Mouse (Mus musculus): ENCODE data around the gene Cacnb2. TPM values are rescaled to one million over a fixed set of nuclear protein-coding genes. Genes with fewer than 3 reads are reported as not detected.

Gene Cacnb2
- 1.2 and 1.4 TPM in 2 replicates for polyA plus RNA-seq (2015; fragmentation: Nextera tagmentation; extraction: Ambion mirVana)

DNA sequence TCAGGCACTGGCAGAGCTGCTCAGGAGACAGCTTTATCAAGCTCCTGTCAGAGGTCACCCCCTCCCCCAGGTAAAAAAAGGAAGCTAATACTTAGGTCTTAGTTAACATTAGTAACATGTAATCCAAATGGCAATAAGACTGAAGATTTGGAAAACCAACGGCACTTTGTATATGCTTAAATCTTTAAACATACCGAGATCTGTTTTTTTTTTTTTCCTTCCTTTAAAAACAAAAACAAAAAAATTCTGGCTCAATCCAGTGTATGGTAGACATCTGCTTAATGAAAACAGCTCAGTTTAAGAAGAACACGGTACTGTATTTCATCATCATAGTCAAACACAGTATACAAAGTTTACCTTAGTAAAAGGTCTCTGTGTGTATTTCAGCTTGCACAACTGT, at the start of gene Cacnb2:
TSS of gene Cacnb2 (plus strand) at position 301 of the 400 bp plus-strand sequence.
- WGBS = 48% methylated on average over 3 of the region's 3 CpGs
- ATAC-seq (replicated peaks; ENCODE audit: low FRiP score, low read depth) (no peak), DNase-seq (ENCODE audit: low spot score) (no peak)
- Histone ChIP-seq H3K36me3 (ENCODE audit: insufficient read depth, low read length) (no peaks in the 10 kb centered on the region), H3K9ac (ENCODE audit: low read depth, low read length) (peak within 1 kb of the TSS; percentile 54), H3K27me3 (ENCODE audit: insufficient read depth, low read length) (0 out of 2 replicates have a peak, but pooled peaks cover 6% of the 10 kb centered on the region), H3K9me3 (replicated peaks; ENCODE audit: low read length) (no peaks in the 10 kb centered on the region), H3K4me1 (replicated peaks; ENCODE audit: insufficient read depth, low read length) (peaks cover 4% of the 10 kb centered on the region; the same call in 1 of the 2 replicates), H3K4me3 (replicated peaks; ENCODE audit: low read depth, low read length) (peak within 1 kb of the TSS; percentile 60), H3K27ac (peak within 1 kb of the TSS; percentile 44; the same call in 1 of the 2 replicates), H3K4me2 (ENCODE audit: low read length) (peak within 1 kb of the TSS; percentile 81)
- TF ChIP-seq CTCF (IDR thresholded peaks at IDR 0.05; ENCODE audit: low read depth) = no peak

DNA sequence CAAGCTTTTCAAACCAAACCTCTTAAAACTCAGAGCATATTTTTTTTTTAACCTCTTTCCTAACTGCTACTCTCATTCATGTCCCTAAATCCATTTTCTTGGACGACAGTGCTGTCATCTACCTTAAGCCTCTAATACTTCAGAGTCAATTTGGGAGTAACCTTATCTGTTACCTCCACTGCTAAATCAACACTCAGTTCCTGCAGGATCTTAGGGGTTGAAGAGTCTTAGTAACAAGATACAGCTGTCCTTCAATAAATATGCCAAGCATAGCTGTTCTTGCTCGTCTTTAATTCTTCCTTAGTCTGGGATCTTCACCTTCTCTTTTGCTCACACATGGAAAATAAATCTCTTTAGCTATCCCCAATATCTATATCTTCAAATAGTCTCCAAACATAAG, 34.9 kb upstream of the Cacnb2 start:
- DNase-seq (ENCODE audit: low spot score) = peak; percentile 26
- Histone ChIP-seq H3K36me3 (ENCODE audit: insufficient read depth, low read length) (no peaks in the 10 kb centered on the region), H3K9ac (ENCODE audit: low read depth, low read length) (no peak overlapping the region), H3K4me1 (replicated peaks; ENCODE audit: insufficient read depth, low read length) (no peaks in the 10 kb centered on the region), H3K27ac (no peak overlapping the region), H3K4me3 (replicated peaks; ENCODE audit: low read depth, low read length) (no peak overlapping the region), H3K4me2 (ENCODE audit: low read length) (no peak overlapping the region), H3K27me3 (ENCODE audit: insufficient read depth, low read length) (no peaks in the 10 kb centered on the region), H3K9me3 (replicated peaks; ENCODE audit: low read length) (no peaks in the 10 kb centered on the region)
- TF ChIP-seq CTCF (IDR thresholded peaks at IDR 0.05; ENCODE audit: low read depth) = no peak
- no peak for ATAC-seq (replicated peaks; ENCODE audit: low FRiP score, low read depth)
- 16% methylated on average over 2 of the region's 2 CpGs for WGBS

DNA sequence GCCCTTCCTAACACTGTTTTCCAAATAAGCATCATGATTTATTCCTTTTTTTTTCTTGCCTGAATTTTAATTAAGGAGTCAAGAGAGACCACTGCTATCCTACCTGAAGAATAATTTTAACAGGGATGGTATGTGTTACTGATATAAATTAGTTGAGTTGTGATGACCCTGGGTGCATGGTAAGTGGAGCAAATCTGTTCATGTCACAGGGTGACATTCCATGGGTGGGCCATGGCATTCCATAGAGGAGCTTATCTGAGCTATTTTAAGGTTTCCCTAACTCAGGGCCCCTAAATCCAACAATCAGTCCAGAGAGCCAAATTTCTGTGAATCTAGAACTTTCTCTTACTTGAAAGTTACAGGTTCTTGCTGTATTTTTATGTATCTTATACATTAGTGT, 31.6 kb upstream of the Cacnb2 start:
- DNase-seq (ENCODE audit: low spot score) = no peak
- Histone ChIP-seq H3K4me1 (replicated peaks; ENCODE audit: insufficient read depth, low read length) (no peaks in the 10 kb centered on the region), H3K27me3 (ENCODE audit: insufficient read depth, low read length) (no peaks in the 10 kb centered on the region), H3K4me2 (ENCODE audit: low read length) (no peak overlapping the region), H3K9ac (ENCODE audit: low read depth, low read length) (no peak overlapping the region), H3K36me3 (ENCODE audit: insufficient read depth, low read length) (no peaks in the 10 kb centered on the region), H3K9me3 (replicated peaks; ENCODE audit: low read length) (no peaks in the 10 kb centered on the region), H3K4me3 (replicated peaks; ENCODE audit: low read depth, low read length) (no peak overlapping the region), H3K27ac (no peak overlapping the region)
- no peak for ATAC-seq (replicated peaks; ENCODE audit: low FRiP score, low read depth)
- TF ChIP-seq CTCF (IDR thresholded peaks at IDR 0.05; ENCODE audit: low read depth) = no peak

DNA sequence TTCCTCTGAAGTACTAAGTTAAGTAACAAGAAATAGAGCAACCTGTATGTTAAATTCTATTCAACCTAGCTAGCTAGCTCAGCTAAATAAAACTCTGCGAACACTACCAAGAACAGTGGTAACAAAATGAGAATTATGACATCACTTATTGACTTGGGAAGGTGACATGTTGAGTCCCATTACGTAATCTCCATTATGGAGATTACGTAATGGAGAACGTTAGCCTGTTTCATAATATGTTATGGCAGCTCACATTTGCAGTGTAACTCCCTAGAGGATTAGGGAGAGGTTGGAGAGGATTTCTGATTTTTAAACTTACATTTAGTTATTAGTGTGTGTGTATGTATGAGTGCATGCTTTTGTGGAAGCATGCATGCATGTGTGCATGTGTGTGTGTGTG, 13.3 kb upstream of the Cacnb2 start:
- Histone ChIP-seq H3K27ac (no peak overlapping the region), H3K9me3 (replicated peaks; ENCODE audit: low read length) (no peaks in the 10 kb centered on the region), H3K9ac (ENCODE audit: low read depth, low read length) (no peak overlapping the region), H3K4me2 (ENCODE audit: low read length) (no peak overlapping the region), H3K4me3 (replicated peaks; ENCODE audit: low read depth, low read length) (no peak overlapping the region), H3K4me1 (replicated peaks; ENCODE audit: insufficient read depth, low read length) (no peaks in the 10 kb centered on the region), H3K27me3 (ENCODE audit: insufficient read depth, low read length) (no peaks in the 10 kb centered on the region), H3K36me3 (ENCODE audit: insufficient read depth, low read length) (no peaks in the 10 kb centered on the region)
- no peak for DNase-seq (ENCODE audit: low spot score)
- no peak for TF ChIP-seq CTCF (IDR thresholded peaks at IDR 0.05; ENCODE audit: low read depth)
- 91% methylated on average over 4 of the region's 4 CpGs for WGBS
- ATAC-seq (replicated peaks; ENCODE audit: low FRiP score, low read depth) = no peak

DNA sequence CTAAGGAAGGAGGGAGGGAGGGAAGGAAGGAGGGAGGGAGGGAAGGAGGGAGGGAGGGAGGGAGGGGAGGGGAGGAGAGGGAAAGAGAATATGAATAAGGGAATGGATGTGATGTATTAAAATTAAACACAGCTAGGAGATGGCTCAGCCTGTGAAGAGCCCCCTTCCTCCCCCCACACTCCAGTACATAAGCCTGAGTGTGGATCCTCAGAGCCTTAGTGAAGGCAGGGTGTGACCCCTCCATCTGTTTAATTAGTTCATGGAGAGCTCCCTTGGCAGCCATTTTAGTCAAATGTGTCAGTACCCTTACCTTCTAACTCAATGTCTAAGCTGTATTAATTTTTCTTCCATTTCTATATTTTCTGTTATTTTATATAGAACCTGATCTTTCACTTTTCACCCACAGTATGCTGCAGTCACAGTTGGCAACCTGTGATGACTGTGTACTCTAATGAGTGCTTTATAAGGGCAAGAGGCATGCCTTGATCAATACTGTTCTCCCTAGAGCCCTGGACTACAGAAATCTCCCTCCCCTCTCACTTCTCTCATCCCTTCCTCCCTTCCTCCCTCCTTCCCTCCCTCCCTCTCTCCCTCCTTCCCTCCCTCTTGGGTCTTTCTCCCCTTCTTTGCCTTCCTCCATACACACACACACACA, 4.9 kb upstream of the Cacnb2 start:
- no peaks in the 10 kb centered on the region for H3K27me3 ChIP-seq (ENCODE audit: insufficient read depth, low read length)
- ATAC-seq (replicated peaks; ENCODE audit: low FRiP score, low read depth) (no peak), DNase-seq (ENCODE audit: low spot score) (no peak)
- no peak overlapping the region for H3K4me3 ChIP-seq (replicated peaks; ENCODE audit: low read depth, low read length)
- H3K4me2 ChIP-seq (ENCODE audit: low read length) = no peak overlapping the region
- no peaks in the 10 kb centered on the region for H3K9me3 ChIP-seq (replicated peaks; ENCODE audit: low read length)
- H3K9ac ChIP-seq (ENCODE audit: low read depth, low read length) = no peak overlapping the region
- H3K4me1 ChIP-seq (replicated peaks; ENCODE audit: insufficient read depth, low read length) = no peaks in the 10 kb centered on the region
- no peaks in the 10 kb centered on the region for H3K36me3 ChIP-seq (ENCODE audit: insufficient read depth, low read length)
- no peak overlapping the region for H3K27ac ChIP-seq
- no peak for TF ChIP-seq CTCF (IDR thresholded peaks at IDR 0.05; ENCODE audit: low read depth)

DNA sequence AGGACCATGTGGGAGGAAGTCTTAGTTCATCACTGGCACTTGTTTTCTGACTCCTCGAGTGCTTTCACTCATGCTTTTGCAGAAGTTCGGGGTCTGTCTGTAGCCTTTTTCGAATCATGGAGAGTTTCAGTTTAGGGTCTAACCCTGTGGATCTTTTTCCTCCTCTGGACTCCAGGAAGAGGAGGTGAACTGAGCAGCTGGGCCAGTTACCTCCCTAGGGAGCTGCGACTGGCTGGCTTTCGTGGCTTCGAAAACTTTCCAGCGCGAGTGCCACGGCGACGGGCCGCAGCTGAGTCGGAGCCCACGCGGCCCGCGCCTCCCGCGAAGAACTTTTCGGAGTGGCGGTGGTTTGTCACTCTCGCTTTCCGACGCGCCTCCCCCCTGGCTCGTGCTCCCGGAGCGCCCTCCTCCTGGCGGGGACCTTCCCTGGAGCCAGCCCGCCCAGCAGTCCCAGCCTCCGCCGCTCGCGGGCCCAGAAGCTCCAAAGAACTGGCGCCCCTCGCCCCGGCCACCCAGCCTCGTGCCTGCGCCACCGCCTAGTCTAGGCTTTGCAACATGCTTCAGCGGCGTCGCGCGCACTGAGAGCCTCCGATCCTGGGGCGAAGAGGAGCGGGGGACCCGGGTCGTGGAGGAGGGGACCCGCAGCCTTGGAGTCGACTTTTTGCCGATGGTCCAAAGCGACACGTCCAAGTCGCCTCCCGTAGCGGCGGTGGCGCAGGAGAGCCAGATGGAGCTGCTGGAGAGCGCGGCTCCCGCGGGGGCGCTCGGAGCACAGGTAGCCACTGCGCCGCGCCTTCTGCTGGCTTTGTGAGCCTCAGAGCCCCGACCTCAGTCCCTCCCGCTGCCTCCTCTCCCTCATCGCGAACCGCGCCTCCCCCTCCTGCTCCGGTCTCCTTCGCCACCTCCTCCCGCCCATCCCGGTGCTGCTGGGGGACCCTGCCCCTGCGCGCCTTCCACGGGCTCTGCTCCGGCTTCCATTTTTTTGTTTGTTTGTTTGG, 1.2 kb downstream of the Cacnb2 start:
- Histone ChIP-seq H3K4me1 (replicated peaks; ENCODE audit: insufficient read depth, low read length) (peaks cover 4% of the 10 kb centered on the region; the same call in 1 of the 2 replicates), H3K9ac (ENCODE audit: low read depth, low read length) (peak overlapping the region; percentile 54), H3K4me3 (replicated peaks; ENCODE audit: low read depth, low read length) (peak overlapping the region; percentile 60), H3K27ac (peak overlapping the region; percentile 44; the same call in 1 of the 2 replicates), H3K27me3 (ENCODE audit: insufficient read depth, low read length) (0 out of 2 replicates have a peak, but pooled peaks cover 6% of the 10 kb centered on the region), H3K4me2 (ENCODE audit: low read length) (peak overlapping the region; percentile 81), H3K9me3 (replicated peaks; ENCODE audit: low read length) (no peaks in the 10 kb centered on the region), H3K36me3 (ENCODE audit: insufficient read depth, low read length) (no peaks in the 10 kb centered on the region)
- under 1% methylated on average over 82 of the region's 83 CpGs for WGBS
- TF ChIP-seq CTCF (IDR thresholded peaks at IDR 0.05; ENCODE audit: low read depth) = no peak
- ATAC-seq (replicated peaks; ENCODE audit: low FRiP score, low read depth) = peak; percentile 91
- peak; percentile 75 for DNase-seq (ENCODE audit: low spot score)
